Mouse (Mus musculus) T-helper 17 cell (primary cell): ENCODE data around the gene Jazf1.

Experiments
- in situ Hi-C, 2 experiments: fragments of 300-600 bp; cut with MboI, MseI; formaldehyde crosslinking; loops; 1 replicate in 1 of 2; 2 replicates in 1 of 2; pipeline ENCODE4 v1.15.1; 2025; ENCODE audit warnings: high pct_unique_total_duplicates in 2 of 2

The Jazf1 gene

GRCm38 (mm10) chr6:52918980-52919379 lies 149.5 kb downstream of the Jazf1 start:
- in situ Hi-C loops: loop anchor here (5.0 kb wide), 3 partner anchors 72 to 667 kb away; no protein-coding TSS in a partner anchor

- in situ Hi-C loops: loop anchor here (5.0 kb wide), 3 partner anchors 70 to 665 kb away; no protein-coding TSS in a partner anchor
These were observed 151.0 kb downstream of the Jazf1 start for GRCm38 (mm10) chr6:52917471-52917870.

GRCm38 (mm10) chr6:52916836-52917376 lies 151.5 kb downstream of the Jazf1 start:
- in situ Hi-C loops: loop anchor here (5.0 kb wide), 3 partner anchors 70 to 665 kb away; no protein-coding TSS in a partner anchor

- in situ Hi-C loops: loop anchor here (5.0 kb wide), 3 partner anchors 68 to 663 kb away; no protein-coding TSS in a partner anchor
These were observed 153.5 kb downstream of the Jazf1 start for GRCm38 (mm10) chr6:52914921-52915320.

- in situ Hi-C loops: no loop called here
These were observed 156.1 kb downstream of the Jazf1 start for GRCm38 (mm10) chr6:52912143-52912918.

GRCm38 (mm10) chr6:52906801-52907200 lies 161.6 kb downstream of the Jazf1 start:
- in situ Hi-C loops: no loop called here

GRCm38 (mm10) chr6:52905100-52905499 lies 163.3 kb downstream of the Jazf1 start:
- in situ Hi-C loops: no loop called here

- in situ Hi-C loops: no loop called here
These were observed 165.0 kb downstream of the Jazf1 start for GRCm38 (mm10) chr6:52903226-52903960.

- in situ Hi-C loops: no loop called here
These were observed 168.7 kb downstream of the Jazf1 start for GRCm38 (mm10) chr6:52899574-52900245.

- in situ Hi-C loops: no loop called here
These were observed 173.4 kb downstream of the Jazf1 start for GRCm38 (mm10) chr6:52895075-52895474.

- in situ Hi-C loops: no loop called here
These were observed 174.0 kb downstream of the Jazf1 start for GRCm38 (mm10) chr6:52894501-52894823.

GRCm38 (mm10) chr6:52893811-52894500 lies 174.5 kb downstream of the Jazf1 start:
- in situ Hi-C loops: no loop called here

- in situ Hi-C loops: no loop called here
These were observed 175.5 kb downstream of the Jazf1 start for GRCm38 (mm10) chr6:52892978-52893377.

GRCm38 (mm10) chr6:52887541-52888203 lies 180.8 kb downstream of the Jazf1 start:
- in situ Hi-C loops: loop anchor here in 1 of 2 experiments (10.0 kb wide), 1 partner anchor 617 kb away; no protein-coding TSS in a partner anchor

- in situ Hi-C loops: loop anchor here in 1 of 2 experiments (10.0 kb wide), 1 partner anchor 621 kb away; no protein-coding TSS in a partner anchor
These were observed 184.7 kb downstream of the Jazf1 start for GRCm38 (mm10) chr6:52883773-52884172.

GRCm38 (mm10) chr6:52877176-52877575 lies 191.3 kb downstream of the Jazf1 start:
- in situ Hi-C loops: no loop called here

GRCm38 (mm10) chr6:52871306-52871705 lies 197.1 kb downstream of the Jazf1 start:
- in situ Hi-C loops: no loop called here

GRCm38 (mm10) chr6:52869252-52869651 lies 199.2 kb downstream of the Jazf1 start:
- in situ Hi-C loops: no loop called here

- in situ Hi-C loops: no loop called here
These were observed 200.1 kb downstream of the Jazf1 start for GRCm38 (mm10) chr6:52868352-52868751.

- in situ Hi-C loops: no loop called here
These were observed 206.5 kb downstream of the Jazf1 start for GRCm38 (mm10) chr6:52861928-52862327.
